ENCODE assay signal across 21 mouse cellular contexts in the genomic region with DNA sequence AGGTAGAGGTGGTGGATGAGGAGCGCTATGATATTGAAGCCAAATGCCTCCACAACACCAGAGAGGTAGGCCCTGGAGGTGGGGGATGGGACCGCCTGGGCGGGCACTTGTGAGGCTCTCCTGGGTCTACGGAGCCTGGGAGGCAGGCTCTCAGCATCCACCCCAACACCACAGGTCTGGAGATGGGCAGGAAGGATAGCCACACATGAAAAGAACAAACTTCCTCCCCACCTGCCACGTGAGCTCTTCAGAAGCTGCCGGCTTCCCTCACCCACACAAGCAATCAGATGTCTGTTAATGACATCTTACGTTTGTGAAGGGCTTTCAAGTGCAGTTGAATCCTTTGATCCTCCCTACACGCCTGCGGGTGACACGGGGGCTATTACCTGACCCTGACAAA. TPM values are rescaled to one million over a fixed set of nuclear protein-coding genes. Genes with fewer than 3 reads are reported as not detected.
DNase-seq lines count a peak whose midpoint lies in the region; ATAC-seq lines count a peak whose summit lies in the region.
"Had no signal": no experiment of that assay in that cellular context is flagged by ENCODE, and none has a peak within 500 bp of the region (broad histone marks: within the 10 kb centered on the region; RNA-seq: fewer than 3 reads in every experiment).

No protein-coding gene starts in this region.

- no peak overlapping the region for H3K4me3 ChIP-seq in intestine, embryonic 16.5 days (ENCODE audit: low read length)
- no peak overlapping the region for H3K4me3 ChIP-seq in intestine, embryonic 15.5 days (replicated peaks)
- H3K4me3 ChIP-seq: embryonic facial prominence, embryonic 15.5 days; forebrain, embryonic 12.5 days; liver, embryonic 15.5 days; neural tube, embryonic 12.5 days had no signal

- peaks cover 23% of the 10 kb centered on the region for H3K4me1 ChIP-seq in intestine, embryonic 16.5 days (ENCODE audit: control insufficient read depth, insufficient read depth, low read length)
- peaks cover 19% of the 10 kb centered on the region for H3K4me1 ChIP-seq in intestine, embryonic 15.5 days (replicated peaks)
- H3K4me1 ChIP-seq: liver, embryonic 15.5 days; neural tube, embryonic 12.5 days had no signal

- H3K4me2 ChIP-seq in intestine, embryonic 16.5 days (ENCODE audit: low read depth, low read length): no peak overlapping the region
- H3K4me2 ChIP-seq in intestine, embryonic 15.5 days (replicated peaks): no peak overlapping the region
- H3K4me2 ChIP-seq: embryonic facial prominence, embryonic 15.5 days; forebrain, embryonic 12.5 days; liver, embryonic 15.5 days; neural tube, embryonic 12.5 days had no signal

- H3K27me3 ChIP-seq in intestine, embryonic 16.5 days (replicated peaks; ENCODE audit: control insufficient read depth, insufficient read depth, low read length): no peaks in the 10 kb centered on the region
- H3K27me3 ChIP-seq in intestine, embryonic 15.5 days (replicated peaks): no peaks in the 10 kb centered on the region
- H3K27me3 ChIP-seq: embryonic facial prominence, embryonic 15.5 days; neural tube, embryonic 12.5 days had no signal

- no peak overlapping the region for H3K9ac ChIP-seq in intestine, embryonic 16.5 days (ENCODE audit: low read depth, low read length)
- no peak overlapping the region for H3K9ac ChIP-seq in intestine, embryonic 15.5 days
- H3K9ac ChIP-seq: embryonic facial prominence, embryonic 15.5 days; forebrain, embryonic 12.5 days; liver, embryonic 15.5 days; neural tube, embryonic 12.5 days had no signal

- ATAC-seq in intestine, embryonic 16.5 days: no peak
- no peak for ATAC-seq in intestine, embryonic 15.5 days
- peak; percentile 3; the same call in 1 of the 2 replicates for ATAC-seq in neutrophil, adult 5-6 weeks (ENCODE audit: extremely low read depth, insufficient number of reproducible peaks, low FRiP score, poor library complexity, severe bottlenecking)
- ATAC-seq: hindbrain, embryonic 16.5 days had no signal

- H3K9me3 ChIP-seq in intestine, embryonic 16.5 days (ENCODE audit: control insufficient read depth, low read length): no peaks in the 10 kb centered on the region
- H3K9me3 ChIP-seq in intestine, embryonic 15.5 days: no peaks in the 10 kb centered on the region
- H3K9me3 ChIP-seq: embryonic facial prominence, embryonic 15.5 days; forebrain, embryonic 12.5 days; liver, embryonic 15.5 days; neural tube, embryonic 12.5 days had no signal

- H3K27ac ChIP-seq in intestine, embryonic 16.5 days (ENCODE audit: low read length): peak overlapping the region; percentile 16; the same call in 1 of the 2 replicates
- H3K27ac ChIP-seq in intestine, embryonic 15.5 days: no peak overlapping the region
- H3K27ac ChIP-seq: embryonic facial prominence, embryonic 15.5 days; forebrain, embryonic 12.5 days; liver, embryonic 15.5 days; neural tube, embryonic 12.5 days; stomach, postnatal 0 days had no signal

- DNase-seq in T-cell, adult 2 months (ENCODE audit: low spot score): peak; percentile 79
- no peak for DNase-seq in adrenal gland, adult 2 months
- no peak for DNase-seq in frontal cortex, postnatal 25 days (ENCODE audit: low spot score in 2 of 2)
- DNase-seq in adrenal gland, adult 18-20 months (ENCODE audit: low spot score in 2 of 2): no peak
- DNase-seq: cerebellum, adult 9-11 months; gastrocnemius, postnatal 25 days; kidney, adult 8-10 months; kidney, postnatal 4 days; lung, postnatal 14 days had no signal

- H3K36me3 ChIP-seq in intestine, embryonic 16.5 days (ENCODE audit: control insufficient read depth, insufficient read depth, low read length): no peaks in the 10 kb centered on the region
- no peaks in the 10 kb centered on the region for H3K36me3 ChIP-seq in intestine, embryonic 15.5 days
- H3K36me3 ChIP-seq: embryonic facial prominence, embryonic 15.5 days; forebrain, embryonic 12.5 days; liver, embryonic 15.5 days; neural tube, embryonic 12.5 days had no signal

- WGBS in intestine, embryonic 16.5 days: 31% methylated on average over 10 of the region's 10 CpGs
- WGBS in intestine, embryonic 15.5 days: 30% methylated on average over 10 of the region's 10 CpGs

RNA-seq across cellular contexts. Expression of a gene that starts 10.9 kb away (rescaled TPM):
- polyA plus RNA-seq in intestine, embryonic 16.5 days (2015; fragmentation: Nextera tagmentation; extraction: Ambion mirVana): 260 and 283 TPM in 2 replicates
- polyA plus RNA-seq in intestine, embryonic 15.5 days (2015; fragmentation: Nextera tagmentation; extraction: Ambion mirVana): 179 and 196 TPM in 2 replicates
- 0.12 TPM in 1 of 2 replicates, not detected in the other for total RNA-seq in neutrophil, adult 5-6 weeks (2017)
- under 1 TPM; 0.14 to 0.17 TPM for total RNA-seq in adrenal gland, adult 2 months (2021)
- polyA plus RNA-seq in adrenal gland, adult 2 months (2012; rRNA removed): 0.38 and 0.40 TPM in 2 replicates
- under 1 TPM in 1 of 2 experiments, not detected in 1; 0.33 TPM for total RNA-seq in adrenal gland, adult 18-20 months (2021)
- total RNA-seq: CH12.LX; gastrocnemius, postnatal 25 days; megakaryocyte-erythroid progenitor cell, adult 5-6 weeks had no signal

RNA-seq across cellular contexts. Expression of a gene that starts 28.3 kb away (rescaled TPM):
- polyA plus RNA-seq in intestine, embryonic 16.5 days (2015; fragmentation: Nextera tagmentation; extraction: Ambion mirVana): 6.4 and 8.7 TPM in 2 replicates
- polyA plus RNA-seq in intestine, embryonic 15.5 days (2015; fragmentation: Nextera tagmentation; extraction: Ambion mirVana): 5.4 and 8.3 TPM in 2 replicates
- not detected in 2 replicates for total RNA-seq in neutrophil, adult 5-6 weeks (2017)
- not detected for total RNA-seq in adrenal gland, adult 2 months (2021)
- polyA plus RNA-seq in adrenal gland, adult 2 months (2012; rRNA removed): 0.15 and 0.28 TPM in 2 replicates
- total RNA-seq in adrenal gland, adult 18-20 months (2021): under 1 TPM in 1 of 2 experiments, not detected in 1; 0.26 TPM
- total RNA-seq: layer of hippocampus, postnatal 10 days had no signal

RNA-seq across cellular contexts. Expression of a gene that starts 28.6 kb away (rescaled TPM):
- polyA plus RNA-seq in intestine, embryonic 16.5 days (2015; fragmentation: Nextera tagmentation; extraction: Ambion mirVana): 23.5 and 26.7 TPM in 2 replicates
- 16.4 and 17.4 TPM in 2 replicates for polyA plus RNA-seq in intestine, embryonic 15.5 days (2015; fragmentation: Nextera tagmentation; extraction: Ambion mirVana)
- total RNA-seq in neutrophil, adult 5-6 weeks (2017): 0.12 TPM in 1 of 2 replicates, not detected in the other
- total RNA-seq in adrenal gland, adult 2 months (2021): 1 to 10 TPM; 3.1 to 5.7 TPM
- polyA plus RNA-seq in adrenal gland, adult 2 months (2012; rRNA removed): 0.66 and 1.00 TPM in 2 replicates
- total RNA-seq in adrenal gland, adult 18-20 months (2021): 1 to 10 TPM; 1.3 to 2.2 TPM
- total RNA-seq: megakaryocyte-erythroid progenitor cell, adult 5-6 weeks had no signal

RNA-seq across cellular contexts. Expression of a gene that starts 41.6 kb away (rescaled TPM):
- polyA plus RNA-seq in intestine, embryonic 16.5 days (2015; fragmentation: Nextera tagmentation; extraction: Ambion mirVana): 36.2 and 36.6 TPM in 2 replicates
- polyA plus RNA-seq in intestine, embryonic 15.5 days (2015; fragmentation: Nextera tagmentation; extraction: Ambion mirVana): 44.5 and 44.6 TPM in 2 replicates
- total RNA-seq in neutrophil, adult 5-6 weeks (2017): 0.47 TPM in 1 of 2 replicates, not detected in the other
- 10 to 100 TPM; 35.1 to 83.1 TPM for total RNA-seq in adrenal gland, adult 2 months (2021)
- polyA plus RNA-seq in adrenal gland, adult 2 months (2012; rRNA removed): 119 and 180 TPM in 2 replicates
- total RNA-seq in adrenal gland, adult 18-20 months (2021): 100 to 1,000 TPM in 1 of 2 experiments, 10 to 100 TPM in 1; 35.0 to 166 TPM
